Mouse (Mus musculus): ENCODE measurements around the gene Sox2. TPM values are rescaled to one million over a fixed set of nuclear protein-coding genes. Genes with fewer than 3 reads are reported as not detected.
A peak's percentile ranks its signal among the peaks of the same experiment; 100 is the strongest.

Sox2 gene
- polyA plus RNA-seq, 1 experiment from 2014 or later: 4.3 TPM

DNA sequence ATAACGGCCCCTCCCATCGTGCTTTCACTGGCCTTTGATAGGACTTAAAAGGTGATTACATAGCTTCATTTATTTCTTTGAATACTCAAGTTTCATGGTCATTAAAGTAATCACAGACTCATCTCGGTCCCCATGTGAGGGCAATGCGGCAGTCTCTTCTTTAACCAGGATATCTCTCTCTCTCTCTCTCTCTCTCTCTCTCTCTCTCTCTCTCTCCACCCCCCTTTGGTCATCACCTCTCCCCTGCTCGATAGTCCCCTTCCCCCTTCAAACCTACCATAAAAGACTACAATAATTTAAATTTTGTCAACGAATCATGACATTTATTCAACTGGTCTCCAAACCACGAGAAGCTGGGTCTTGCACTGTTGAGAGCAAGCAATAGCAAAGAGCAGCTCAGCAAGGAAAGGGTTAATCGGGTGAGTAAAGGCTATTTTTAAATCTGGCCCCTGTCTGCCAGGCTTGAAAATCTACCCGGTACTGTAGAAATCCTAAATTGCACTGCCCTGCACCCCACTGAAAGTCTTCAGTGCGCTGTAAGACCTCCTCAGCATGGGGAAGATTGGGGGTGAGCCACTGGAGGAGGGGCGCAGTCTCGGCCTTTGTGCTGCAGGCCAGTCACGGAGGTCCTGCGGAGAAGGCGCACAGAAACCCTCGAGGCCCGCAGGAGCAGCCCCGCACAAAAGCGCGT is 41.6 kb downstream of the Sox2 start:
- Histone ChIP-seq H3K4me2 (ENCODE audit: low read depth, low read length) (peak overlapping the region; percentile 68), H3K27ac (replicated peaks; ENCODE audit: low read depth, low read length) (no peak overlapping the region), H3K27me3 (replicated peaks; ENCODE audit: control insufficient read depth, insufficient read depth, low read length) (no peaks in the 10 kb centered on the region), H3K36me3 (ENCODE audit: control insufficient read depth, insufficient read depth, low read length) (no peaks in the 10 kb centered on the region), H3K4me1 (ENCODE audit: control insufficient read depth, insufficient read depth, low read length) (no peaks in the 10 kb centered on the region), H3K9me3 (ENCODE audit: control insufficient read depth, low read length) (no peaks in the 10 kb centered on the region), H3K9ac (ENCODE audit: low read depth, low read length) (peak overlapping the region; percentile 56), H3K4me3 (ENCODE audit: low read depth, low read length) (peak overlapping the region; percentile 36)
- ATAC-seq (ENCODE audit: low read depth) (peak; percentile 67; the same call in 1 of the 2 replicates), DNase-seq (ENCODE audit: low spot score) (peak; percentile 56)
- 8% methylated on average over 20 of the region's 20 CpGs for WGBS

DNA sequence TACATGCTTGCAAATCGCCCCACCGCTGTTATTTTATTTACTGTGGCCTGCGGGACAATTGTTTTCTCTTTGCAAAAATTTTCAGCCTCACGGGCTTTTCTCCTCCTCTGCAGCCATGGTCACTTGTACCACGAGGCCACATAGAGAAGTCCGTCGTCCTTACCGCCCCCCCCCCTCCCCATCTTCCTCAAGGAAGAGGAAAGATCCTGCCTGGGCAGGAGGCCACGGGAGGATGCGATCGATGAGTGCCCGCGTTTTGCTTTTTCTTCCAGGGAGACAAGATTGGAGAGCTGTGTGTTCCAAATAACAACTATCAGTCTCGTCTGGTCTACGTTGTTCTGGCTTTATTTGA is 42.2 kb downstream of the Sox2 start:
- Histone ChIP-seq H3K27ac (replicated peaks; ENCODE audit: low read depth, low read length) (no peak overlapping the region), H3K4me3 (ENCODE audit: low read depth, low read length) (peak overlapping the region; percentile 36), H3K4me1 (ENCODE audit: control insufficient read depth, insufficient read depth, low read length) (no peaks in the 10 kb centered on the region), H3K4me2 (ENCODE audit: low read depth, low read length) (peak overlapping the region; percentile 68), H3K9ac (ENCODE audit: low read depth, low read length) (peak overlapping the region; percentile 56), H3K36me3 (ENCODE audit: control insufficient read depth, insufficient read depth, low read length) (no peaks in the 10 kb centered on the region), H3K27me3 (replicated peaks; ENCODE audit: control insufficient read depth, insufficient read depth, low read length) (no peaks in the 10 kb centered on the region), H3K9me3 (ENCODE audit: control insufficient read depth, low read length) (no peaks in the 10 kb centered on the region)
- 12% methylated on average over 15 of the region's 15 CpGs for WGBS
- DNase-seq (ENCODE audit: low spot score) (no peak), ATAC-seq (ENCODE audit: low read depth) (no peak)

MicroRNA genes within 50 kb of the gene (microRNA counts, 519-probe panel; counts per million panel counts)
- 19.3 counts per million for microRNA mmu-miR-1897-3p

Small RNA genes lying within 50 kb of the gene (microRNA-seq; reads per million reads assigned to microRNA genes)
- gene Mir1897 (ENCODE audit: borderline number of aligned reads): not detected
